Mouse (Mus musculus) cerebellum, postnatal 14 days (tissue): ENCODE measurements around the gene Rnf220.

ENCODE experiments used
- DNase-seq, 2 experiments: peaks; one replicate each; pipeline ENCODE4 v3.0.0; 2021; ENCODE audit warnings: mixed read lengths in 2 of 2

The Rnf220 gene

DNA sequence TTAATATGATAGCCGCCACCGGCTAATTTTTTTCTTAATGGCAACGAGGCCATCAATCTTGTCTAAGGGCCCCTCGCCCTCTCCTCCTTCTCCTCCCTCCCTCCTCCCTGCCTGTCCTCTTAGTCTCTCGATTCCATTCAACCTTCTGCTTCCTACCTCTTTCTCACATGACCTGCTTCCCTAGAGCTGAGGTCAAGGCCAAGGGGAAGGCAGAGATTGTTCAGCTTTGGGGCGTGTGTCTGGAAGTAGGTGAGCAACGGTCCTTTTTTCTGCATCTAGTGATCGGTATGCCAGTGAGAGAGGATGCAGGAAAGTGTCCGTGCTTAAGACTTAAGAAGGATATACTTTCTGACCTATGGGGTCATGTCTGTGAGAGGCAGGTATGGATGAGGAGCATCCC is 199.0 kb downstream of the Rnf220 start:
- DNase-seq = no peak

DNA sequence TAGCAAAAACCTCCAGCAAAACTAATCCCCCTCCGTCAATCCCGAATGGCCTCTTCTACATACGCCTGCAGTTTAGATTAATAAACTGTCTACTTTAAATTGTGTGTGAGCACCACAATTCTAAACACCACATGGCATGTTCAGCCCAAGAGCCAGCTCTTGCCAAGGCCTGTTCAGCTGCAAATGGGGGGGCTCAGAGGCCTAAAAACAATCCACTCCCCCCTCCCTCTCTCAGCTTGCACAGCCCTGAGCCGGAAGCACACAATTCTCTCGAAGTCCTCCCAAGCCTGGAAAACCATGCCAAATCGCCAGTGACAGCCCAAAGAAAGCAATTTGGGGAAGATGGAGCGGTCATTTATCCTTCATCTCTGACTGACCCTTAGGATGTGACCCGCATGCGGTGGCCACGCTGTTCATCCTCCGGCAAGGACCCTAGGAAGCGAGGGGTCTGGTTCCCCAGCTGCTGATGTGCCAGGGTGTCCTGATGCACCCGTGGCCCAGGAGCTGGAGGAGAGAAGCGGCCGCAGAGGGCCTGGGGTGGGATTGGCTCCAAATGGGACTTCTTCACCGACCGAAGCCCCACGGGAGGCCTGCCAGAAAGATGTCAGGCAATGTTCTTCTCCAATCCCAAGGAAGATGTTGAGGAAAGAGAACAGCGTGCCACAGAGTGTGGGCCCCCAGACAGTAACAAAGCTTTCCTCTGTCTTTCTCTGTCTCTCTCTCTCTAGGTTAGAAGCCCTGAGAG is 199.8 kb downstream of the Rnf220 start:
- DNase-seq = no peak

DNA sequence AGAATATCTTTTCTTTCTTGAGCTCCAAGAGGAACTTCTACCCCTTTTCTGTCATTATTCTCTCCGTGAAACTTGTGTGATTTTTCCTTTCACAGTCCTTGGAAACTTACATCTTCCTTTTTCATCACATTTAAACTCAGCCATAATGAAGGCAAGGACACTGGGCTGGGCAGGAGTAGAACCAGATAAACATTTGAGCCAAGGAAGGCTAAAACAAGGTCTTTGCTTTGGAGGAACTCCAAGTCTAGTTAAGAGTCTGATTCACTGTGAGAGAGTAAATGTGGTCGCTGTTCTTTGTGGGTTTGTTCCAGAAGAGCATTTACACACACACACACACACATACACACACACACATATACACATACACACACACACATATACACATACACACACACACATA is 205.2 kb downstream of the Rnf220 start:
- DNase-seq = no peak

DNA sequence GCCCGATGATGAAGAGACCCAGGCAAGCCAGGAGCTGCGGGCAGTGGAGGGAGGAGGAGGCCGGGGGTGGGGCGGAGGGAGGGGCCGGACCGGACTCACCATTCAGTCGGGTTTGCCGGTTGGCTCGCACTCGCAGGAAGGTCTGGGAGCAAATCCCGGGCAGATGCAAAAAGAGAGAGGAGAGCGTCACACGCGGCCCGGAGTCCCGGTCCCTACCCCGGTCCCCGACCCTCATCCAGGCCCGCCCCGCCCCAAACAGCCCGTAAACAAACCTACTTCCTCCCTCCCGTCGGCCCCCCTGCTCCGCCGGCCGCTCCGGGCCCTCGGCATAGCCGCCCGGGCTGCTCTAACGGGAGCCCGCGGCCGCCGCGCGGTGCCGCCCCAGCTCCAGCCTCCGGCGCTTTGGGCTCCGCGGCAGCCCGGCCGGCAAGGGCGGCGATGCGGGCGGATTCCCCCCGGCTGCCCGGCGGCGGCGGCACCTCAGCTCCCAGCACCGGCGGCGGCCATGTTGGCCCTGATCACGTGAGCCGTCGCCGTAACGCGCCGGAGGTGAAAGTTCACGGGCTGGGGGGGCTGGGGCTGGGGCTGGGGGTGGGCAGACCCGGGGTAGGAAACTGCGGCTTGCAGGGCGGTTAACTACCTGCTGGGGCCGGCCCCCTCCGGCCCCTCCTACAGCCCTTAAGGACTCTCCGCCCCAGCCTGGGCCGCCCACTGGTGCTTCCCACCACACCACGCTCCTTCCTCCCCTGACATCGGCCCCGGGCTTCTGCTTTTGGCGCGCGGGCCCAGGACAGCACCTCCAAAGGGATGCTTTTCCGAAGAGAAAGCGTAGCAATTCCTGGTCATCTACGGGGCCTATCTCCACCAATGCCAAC is 207.7 kb downstream of the Rnf220 start:
- DNase-seq = peak; percentile 83

DNA sequence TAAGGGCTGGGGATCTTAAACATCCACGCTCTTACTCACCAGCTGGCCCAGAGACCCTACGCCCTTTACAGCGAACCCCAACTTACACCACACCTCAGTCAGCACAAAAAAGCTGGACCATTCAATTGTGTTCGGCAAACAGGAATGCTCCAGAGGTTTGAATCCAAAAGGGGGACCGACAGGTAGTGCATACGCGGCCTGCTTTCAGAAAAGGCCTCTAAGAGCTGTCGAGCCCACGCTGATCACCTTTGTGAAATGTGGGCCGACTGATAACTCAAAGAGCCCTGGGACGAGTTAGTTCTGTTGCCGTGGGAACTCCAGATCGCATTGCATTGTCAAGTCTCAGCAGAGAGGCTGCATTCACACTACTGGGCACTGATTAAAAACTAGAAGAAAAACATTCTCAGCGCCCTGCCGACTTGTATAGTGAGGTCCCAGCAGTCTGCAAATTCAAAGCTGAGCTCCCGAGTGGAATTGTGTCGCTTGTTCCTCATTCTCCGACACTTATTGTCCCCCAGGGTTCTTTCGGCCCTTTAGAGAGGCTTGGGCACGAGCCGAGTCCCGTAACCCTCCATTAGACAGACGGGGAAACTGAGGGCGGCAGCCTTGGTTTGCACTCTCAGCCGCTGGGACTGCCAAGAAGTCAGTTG is 208.4 kb downstream of the Rnf220 start:
- DNase-seq = no peak

DNA sequence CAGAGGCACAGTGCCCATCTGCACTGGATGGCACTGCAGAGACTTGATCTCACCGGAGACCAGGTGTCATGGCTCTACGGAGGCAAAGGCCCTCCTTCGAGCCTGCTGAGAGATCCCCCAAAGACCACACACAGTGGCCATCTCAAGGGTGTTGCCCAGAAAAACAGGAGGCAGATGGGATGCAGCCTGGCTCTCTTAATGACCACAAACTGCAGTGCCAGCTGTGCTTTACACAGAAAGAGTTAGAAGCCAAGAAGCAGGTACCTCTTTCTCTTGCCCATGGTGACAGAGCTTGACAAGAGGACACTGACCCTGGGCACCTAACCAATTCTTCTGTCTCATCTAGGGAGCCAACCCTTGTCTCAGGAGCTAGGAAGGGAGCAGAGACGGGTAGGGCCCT is 212.5 kb downstream of the Rnf220 start:
- no peak for DNase-seq

DNA sequence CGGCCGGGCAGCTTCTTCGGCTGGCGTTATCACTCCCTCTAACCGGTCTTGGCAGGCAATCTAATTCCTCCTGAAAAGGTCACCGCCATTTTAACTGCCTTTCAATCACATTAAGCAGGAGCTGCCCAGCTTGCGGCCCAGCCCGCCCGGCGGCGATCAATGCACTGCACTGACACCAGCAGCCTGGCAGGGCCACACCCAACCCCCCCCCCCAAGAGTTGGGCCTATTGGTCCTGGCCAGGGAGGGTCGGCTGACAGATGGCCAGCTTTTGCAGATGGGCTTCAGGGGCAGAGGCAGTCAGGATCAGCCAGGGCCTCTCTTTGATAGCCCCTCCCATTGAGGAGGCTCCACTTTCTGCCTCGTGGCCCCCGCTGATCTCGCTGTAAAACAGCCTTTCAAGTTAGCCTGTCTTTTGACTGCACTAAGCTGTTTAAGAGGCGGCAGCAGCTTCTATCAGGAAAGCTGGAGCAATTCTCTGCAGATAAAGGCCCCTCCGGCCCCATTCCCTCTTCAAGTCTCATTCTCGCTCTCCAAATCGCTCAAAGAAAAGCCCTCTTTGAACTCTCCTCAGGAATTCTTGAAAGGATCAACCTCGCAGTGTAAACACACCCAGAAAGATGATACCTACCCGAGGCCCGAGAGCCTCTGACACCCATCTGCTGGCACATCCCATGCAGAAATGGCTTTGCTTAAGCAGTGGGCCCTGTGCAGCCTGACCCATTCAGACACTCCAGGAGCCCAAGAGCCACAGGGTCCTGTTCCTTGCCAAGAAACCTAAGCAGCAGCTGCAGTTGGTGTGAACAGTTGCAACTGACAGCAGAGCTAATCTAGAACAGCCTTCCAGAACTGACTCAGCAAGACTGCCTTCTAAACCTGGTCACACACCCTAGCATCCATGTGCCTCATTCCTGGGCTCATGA is 213.3 kb downstream of the Rnf220 start:
- DNase-seq = peak; percentile 63 to 66

DNA sequence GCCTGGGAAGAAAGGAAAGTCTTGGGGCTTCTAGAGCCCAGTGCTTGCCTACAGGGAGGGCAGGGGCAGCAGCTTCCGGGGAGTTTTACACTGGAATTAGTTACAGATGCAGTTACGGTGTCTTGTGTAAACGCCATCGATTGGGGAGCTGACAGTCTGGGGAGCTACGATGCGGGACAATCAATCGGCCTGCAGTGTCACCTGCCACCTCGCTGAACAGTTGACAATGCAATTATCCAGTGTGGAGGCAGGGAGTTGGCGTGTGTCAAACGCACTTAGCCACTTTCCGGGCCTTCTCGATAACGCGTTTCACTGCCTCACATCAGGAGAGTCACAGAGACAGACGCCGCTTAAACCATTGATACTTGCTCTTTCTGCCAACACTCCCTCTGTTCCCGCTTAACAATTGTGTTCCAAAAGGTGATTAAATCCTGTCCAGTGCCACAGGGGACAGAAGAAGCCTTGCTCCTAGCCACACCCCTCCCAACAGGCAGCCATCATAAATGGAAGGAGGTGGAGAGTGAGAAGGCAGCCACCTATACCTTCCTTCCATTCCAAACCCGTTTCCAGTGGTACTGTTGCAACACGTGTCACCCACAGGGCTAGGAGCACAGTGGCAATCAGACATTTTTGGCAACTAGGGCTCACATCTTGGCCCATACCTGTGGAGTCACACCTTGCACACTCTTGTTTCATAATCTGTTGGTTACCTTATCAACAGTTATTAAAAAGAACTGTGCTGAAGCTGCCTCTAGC is 215.6 kb downstream of the Rnf220 start:
- DNase-seq = no peak

DNA sequence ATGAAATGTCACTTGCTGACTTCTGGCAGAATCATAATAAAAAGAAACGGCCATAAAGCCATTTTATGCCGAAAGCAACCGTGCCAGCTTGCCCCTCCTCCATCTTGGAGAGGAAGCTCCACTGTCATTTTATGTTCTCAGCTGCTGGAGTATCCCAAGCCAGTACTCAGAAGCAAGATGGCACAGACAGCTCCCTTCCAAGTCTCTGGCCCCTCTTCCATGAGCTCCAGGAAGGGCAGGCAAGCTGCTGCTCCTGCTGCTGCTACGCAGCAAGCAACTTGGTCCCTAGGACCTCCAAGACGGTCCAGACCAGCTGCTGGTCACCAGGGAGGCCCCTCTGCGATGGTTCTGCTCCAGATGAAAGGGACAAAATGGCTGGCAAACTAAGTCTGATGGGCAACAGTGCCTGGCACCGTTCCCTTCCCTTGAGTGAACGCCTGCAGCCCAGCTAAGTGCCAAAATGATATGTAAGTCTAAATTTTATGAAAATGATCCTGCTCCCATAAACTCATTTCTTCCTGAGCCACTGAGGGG is 216.4 kb downstream of the Rnf220 start:
- peak in 1 of 2 experiments; percentile 34 for DNase-seq

DNA sequence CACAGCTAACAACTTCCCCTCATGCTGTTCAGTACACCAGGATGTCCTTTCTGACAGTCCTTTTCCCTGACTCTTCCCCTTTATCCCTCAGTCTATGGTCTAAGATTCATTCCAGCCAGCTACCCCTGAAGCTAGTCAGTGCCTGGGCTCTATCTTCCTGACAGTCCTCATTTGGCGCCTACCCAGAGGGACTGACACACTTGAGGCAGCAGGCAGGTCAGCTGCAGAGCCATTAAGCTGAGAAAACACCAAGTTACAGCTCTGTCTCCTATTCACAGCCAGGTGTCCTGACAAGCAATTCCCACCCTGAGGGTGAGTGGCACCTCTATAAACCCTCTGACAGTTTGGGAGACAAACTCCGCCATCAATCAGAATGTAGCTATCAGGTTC is 217.6 kb downstream of the Rnf220 start:
- no peak for DNase-seq

DNA sequence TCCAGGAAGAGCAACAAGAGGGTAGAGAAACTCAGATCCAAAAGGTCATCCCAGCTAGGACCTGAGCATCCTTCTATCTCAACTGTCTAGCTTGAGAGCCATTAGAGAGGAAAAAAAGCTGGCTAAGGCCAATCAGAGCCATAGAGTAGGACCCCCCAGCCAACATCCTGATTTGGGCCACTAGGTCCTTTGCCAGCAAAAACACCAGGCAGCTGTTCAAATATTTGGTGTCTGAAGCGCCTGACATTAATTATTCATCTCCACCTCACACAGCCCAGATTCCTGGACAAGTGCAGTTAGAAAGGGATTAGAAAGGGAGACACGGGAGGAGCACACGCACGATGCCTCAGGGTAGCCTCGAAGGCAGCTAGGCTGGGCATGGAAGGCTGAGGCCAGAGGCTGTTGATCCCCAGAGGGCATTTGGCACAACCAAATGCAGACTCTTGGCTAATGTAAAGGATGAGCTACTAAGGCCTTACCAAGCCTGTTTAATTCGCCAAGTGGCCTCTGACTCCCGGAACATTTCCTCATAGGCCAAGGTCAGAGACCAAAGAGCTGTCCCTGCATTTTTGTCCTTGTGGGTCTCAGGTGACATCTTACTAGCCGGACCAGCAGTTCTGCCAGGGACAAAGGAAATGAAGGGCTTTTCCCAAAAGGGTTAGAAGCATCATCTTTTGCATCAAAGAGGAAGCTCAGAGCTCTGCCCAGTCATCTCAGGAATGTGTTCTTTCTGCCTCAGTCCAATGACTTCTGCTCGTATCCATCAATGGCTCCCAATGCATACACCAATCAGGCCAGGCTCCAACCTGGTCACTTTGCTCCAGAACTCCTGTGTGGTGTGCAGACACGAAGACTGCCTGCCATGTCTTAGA is 218.2 kb downstream of the Rnf220 start:
- DNase-seq = no peak

DNA sequence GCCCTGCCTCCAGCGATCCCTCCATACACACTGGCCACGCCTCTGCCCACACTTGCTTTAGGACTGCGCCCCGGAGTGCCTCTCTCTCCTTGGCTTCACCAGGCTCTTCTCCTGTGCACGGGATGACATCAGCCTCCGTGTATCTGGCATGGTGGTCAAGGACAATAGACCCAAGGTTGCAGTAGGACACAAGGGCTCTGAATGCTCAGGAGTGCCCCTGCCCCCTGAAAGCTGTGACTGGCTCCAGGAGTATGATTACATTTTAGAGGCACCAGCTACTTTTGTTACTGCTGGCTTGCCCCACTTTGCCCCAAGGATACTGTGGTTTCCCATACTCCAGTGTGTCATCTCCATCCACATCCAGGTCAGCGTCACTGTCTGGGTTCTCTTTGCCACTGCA is 219.2 kb downstream of the Rnf220 start:
- no peak for DNase-seq

DNA sequence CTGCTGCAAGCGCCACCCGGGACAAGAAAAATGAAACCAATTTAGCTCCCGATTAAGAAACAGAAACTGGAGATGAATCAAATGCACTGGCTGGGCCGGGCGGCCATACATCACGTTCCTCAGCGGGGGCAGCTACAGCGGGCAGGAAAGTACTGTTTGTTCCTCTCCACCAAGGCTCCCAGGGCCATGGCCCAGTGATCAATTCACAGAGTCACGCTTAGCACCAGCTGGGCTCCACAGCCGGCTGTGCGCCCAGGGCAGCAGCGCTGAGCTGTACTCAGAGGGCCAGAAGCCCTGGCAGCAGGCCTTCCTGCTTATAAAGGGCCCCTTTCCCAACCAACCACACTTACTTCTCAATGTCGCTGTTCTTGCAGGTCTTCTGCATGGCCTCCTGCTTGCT is 219.8 kb downstream of the Rnf220 start:
- no peak for DNase-seq

DNA sequence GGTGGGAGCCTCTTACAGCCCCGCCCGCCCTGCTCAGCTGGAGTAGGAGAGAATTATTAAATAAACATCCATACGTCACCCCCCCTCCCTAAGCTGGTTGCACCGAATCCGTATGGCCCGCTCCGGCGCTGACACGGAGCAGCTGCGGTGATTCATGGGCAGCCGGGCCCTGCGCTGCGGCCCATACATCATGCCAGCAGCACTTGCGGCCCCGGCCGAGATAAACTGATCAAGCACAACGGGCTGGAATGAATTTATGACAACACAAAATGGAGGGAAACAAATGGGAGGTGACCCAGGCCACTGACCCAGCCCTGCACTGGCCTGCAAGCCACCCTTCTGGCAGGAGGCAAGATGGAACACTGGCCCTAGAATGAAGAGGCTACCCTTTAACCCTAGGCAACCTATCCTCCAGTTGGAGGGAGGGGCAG is 220.6 kb downstream of the Rnf220 start:
- no peak for DNase-seq

DNA sequence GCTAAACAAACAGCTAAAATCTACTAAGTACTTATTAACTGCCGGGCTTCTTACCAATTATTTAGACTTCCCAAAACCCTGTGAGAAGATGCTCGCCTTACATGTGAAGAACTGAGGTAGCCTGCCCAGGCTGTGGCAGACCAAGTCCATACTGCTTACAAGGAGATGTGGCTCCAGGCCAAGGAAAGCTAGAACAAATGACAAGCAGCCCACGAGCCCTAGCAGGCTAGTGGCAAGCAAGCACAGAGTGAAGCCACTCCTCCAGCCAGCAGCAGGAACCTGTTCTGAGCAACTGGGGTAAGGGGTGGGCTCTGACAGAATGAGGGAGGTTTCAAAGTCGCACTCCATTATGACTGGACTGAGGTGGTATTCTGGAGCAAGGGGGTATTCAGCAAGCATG is 222.1 kb downstream of the Rnf220 start:
- peak in 1 of 2 experiments; percentile 43 for DNase-seq

DNA sequence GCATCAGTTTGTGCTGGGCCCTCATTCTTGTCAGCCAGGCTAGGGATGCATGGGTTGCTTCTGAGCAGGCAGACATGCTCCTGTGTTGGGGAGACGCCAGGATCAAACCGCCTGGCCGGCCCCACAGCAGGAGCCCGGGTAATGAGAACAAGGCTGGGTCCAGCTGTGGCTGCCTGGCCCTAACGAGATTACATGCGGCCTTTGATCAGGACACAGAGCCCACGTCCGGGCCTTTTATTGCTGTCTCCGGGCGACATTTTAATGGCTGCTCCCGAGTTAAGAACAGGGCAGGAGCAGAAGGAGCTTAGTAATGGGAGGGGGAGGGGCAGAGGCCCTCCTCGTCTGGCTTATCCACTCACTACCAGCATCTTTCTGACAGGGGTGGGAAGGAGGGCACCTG is 224.4 kb downstream of the Rnf220 start:
- no peak for DNase-seq

DNA sequence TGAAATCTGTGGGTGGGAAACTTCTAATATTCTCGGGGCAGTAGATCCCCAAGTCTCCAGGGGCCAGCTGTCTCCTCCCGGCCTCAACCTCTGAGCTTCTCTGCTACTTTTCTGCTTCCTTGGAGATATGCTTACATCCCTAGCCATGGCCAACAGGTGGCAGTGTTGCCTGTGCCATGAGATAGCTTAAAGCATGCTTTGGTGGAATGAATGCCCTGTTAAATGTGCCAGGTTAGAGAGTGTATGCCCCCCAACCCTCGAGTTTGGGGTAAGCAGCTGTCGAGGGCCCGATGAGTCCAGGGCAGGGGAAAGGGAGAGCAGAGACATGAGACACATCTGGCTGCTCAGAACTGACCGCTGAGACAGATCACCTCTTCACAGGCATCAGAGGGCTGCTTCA is 226.6 kb downstream of the Rnf220 start:
- DNase-seq = peak; percentile 86 to 90

DNA sequence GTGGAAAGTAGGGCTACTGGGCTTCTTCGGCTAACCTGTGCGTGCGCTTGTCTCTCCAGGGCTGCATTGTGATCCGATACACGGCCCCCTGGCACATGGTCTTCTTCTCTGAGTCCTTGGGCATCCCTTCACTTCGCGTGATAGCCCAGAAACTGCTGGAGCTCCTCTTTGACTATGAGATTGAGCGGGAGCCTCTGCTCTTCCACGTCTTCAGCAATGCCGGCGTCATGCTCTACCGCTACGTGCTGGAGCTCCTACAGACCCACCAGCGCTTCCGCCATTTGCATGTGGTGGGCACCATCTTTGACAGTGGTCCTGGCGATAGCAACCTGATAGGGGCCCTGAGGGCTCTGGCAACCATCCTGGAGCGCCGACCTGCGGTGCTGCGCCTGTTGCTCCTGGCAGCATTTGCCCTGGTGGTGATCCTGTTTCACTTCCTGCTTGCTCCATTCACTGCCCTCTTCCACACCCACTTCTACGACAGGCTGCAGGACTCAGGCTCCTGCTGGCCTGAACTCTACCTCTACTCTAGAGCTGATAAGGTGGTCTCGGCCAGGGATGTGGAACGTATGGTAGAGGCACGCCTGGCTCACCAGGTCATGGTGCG is 228.9 kb downstream of the Rnf220 start:
- no peak for DNase-seq

DNA sequence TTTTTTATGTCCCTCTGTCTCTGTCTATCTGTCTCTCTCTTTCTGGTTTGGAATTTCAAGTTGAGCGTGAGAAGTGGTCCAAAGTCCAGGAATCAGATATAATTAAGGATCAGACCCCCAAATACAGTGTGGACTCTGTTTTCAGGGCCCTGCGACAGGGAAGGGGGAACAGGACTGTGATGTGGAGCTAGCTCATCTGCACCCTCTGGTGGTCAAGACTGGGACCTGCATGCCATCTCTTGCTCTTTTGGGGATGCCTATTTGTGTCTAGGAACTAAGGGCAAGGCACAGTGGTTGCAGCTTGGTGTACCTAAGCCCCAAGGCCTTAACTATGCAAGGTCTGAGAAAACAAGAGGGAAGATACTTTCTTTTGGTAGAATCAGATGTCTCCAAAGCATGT is 229.6 kb downstream of the Rnf220 start:
- DNase-seq = peak; percentile 91

DNA sequence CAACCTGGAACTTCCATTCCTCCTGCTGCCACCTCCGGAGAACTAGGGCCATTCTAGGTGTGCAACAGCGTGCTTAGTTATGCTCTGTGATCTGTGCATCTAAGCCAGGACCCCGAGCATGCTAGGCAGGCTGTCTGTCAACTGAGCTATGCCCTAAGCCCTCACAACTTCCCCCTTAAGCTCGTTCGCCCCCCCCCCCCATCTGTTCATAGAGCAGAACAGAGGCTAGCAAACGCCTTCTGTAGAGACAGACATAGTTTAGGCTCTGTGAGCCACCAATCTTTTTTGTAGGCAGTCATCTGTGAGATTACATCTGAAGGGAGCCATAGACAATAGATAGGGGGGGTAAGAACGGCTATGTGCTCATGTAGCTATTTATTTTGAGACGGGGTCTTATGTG is 233.9 kb downstream of the Rnf220 start:
- DNase-seq = no peak
